In genomic region chr7:105556406-105556805, GRCm38 (mm10) we compare ENCODE assay signal across 21 mouse cellular contexts. TPM values are rescaled to one million over a fixed set of nuclear protein-coding genes. Genes with fewer than 3 reads are reported as not detected.
DNase-seq lines count a peak whose midpoint lies in the region; ATAC-seq lines count a peak whose summit lies in the region.
"Had no signal": no experiment of that assay in that cellular context is flagged by ENCODE, and none has a peak within 500 bp of the region (broad histone marks: within the 10 kb centered on the region; RNA-seq: fewer than 3 reads in every experiment).

No protein-coding gene starts in this region.

- 0 out of 2 replicates have a peak overlapping the region, but pooled peaks have one; percentile 86 for H3K9ac ChIP-seq in hindbrain, embryonic 13.5 days
- no peak overlapping the region for H3K9ac ChIP-seq in hindbrain, embryonic 16.5 days (ENCODE audit: low read depth, low read length)
- no peak overlapping the region for H3K9ac ChIP-seq in liver, embryonic 12.5 days
- H3K9ac ChIP-seq in liver, embryonic 11.5 days (ENCODE audit: low read depth, low read length), result no peak overlapping the region
- H3K9ac ChIP-seq: forebrain, postnatal 0 days; intestine, embryonic 15.5 days had no signal

- H3K9me3 ChIP-seq in hindbrain, embryonic 13.5 days, result no peaks in the 10 kb centered on the region
- no peaks in the 10 kb centered on the region for H3K9me3 ChIP-seq in hindbrain, embryonic 16.5 days (ENCODE audit: control insufficient read depth, low read length)
- no peaks in the 10 kb centered on the region for H3K9me3 ChIP-seq in liver, embryonic 12.5 days (replicated peaks)
- no peaks in the 10 kb centered on the region for H3K9me3 ChIP-seq in liver, embryonic 11.5 days (ENCODE audit: control insufficient read depth, low read length)
- H3K9me3 ChIP-seq: intestine, embryonic 15.5 days; limb, embryonic 13.5 days had no signal

- no peaks in the 10 kb centered on the region for H3K27me3 ChIP-seq in hindbrain, embryonic 13.5 days
- H3K27me3 ChIP-seq in hindbrain, embryonic 16.5 days (replicated peaks; ENCODE audit: control insufficient read depth, insufficient read depth, low read length), result no peaks in the 10 kb centered on the region
- H3K27me3 ChIP-seq in liver, embryonic 12.5 days (replicated peaks), result no peaks in the 10 kb centered on the region
- H3K27me3 ChIP-seq in liver, embryonic 11.5 days (replicated peaks; ENCODE audit: control insufficient read depth, insufficient read depth, low read length), result no peaks in the 10 kb centered on the region
- H3K27me3 ChIP-seq: intestine, embryonic 15.5 days; limb, embryonic 13.5 days had no signal

- DNase-seq in cerebellum, adult 11-12 months, result peak; percentile 46
- no peak for DNase-seq in cerebellum, adult 11 months
- no peak for DNase-seq in liver, embryonic 11.5 days (ENCODE audit: low spot score)
- DNase-seq in cerebellum, postnatal 14 days, result peak; percentile 34 to 48
- DNase-seq in spleen, adult 12 weeks (ENCODE audit: low spot score), result no peak
- DNase-seq: adrenal gland, adult 2 months; embryo, embryonic 11 days; forebrain, postnatal 0 days; gastrocnemius, postnatal 36 days; heart, postnatal 36 days; kidney, adult 9 months; kidney, postnatal 25 days; layer of hippocampus, adult 9-11 months; lung, postnatal 14 days; thymus, postnatal 36 days had no signal

- peak overlapping the region; percentile 81 for H3K4me2 ChIP-seq in hindbrain, embryonic 13.5 days
- H3K4me2 ChIP-seq in hindbrain, embryonic 16.5 days (ENCODE audit: low read length), result no peak overlapping the region
- H3K4me2 ChIP-seq in liver, embryonic 12.5 days, result peak overlapping the region; percentile 86; the same call in 1 of the 2 replicates
- no peak overlapping the region for H3K4me2 ChIP-seq in liver, embryonic 11.5 days
- H3K4me2 ChIP-seq: heart, embryonic 11.5 days; intestine, embryonic 15.5 days had no signal

- H3K4me3 ChIP-seq in hindbrain, embryonic 13.5 days, result no peak overlapping the region
- no peak overlapping the region for H3K4me3 ChIP-seq in hindbrain, embryonic 16.5 days (ENCODE audit: low read length)
- no peak overlapping the region for H3K4me3 ChIP-seq in liver, embryonic 12.5 days
- H3K4me3 ChIP-seq in liver, embryonic 11.5 days (ENCODE audit: low read depth, low read length), result no peak overlapping the region
- H3K4me3 ChIP-seq: intestine, embryonic 15.5 days; limb, embryonic 13.5 days had no signal

- H3K4me1 ChIP-seq in hindbrain, embryonic 13.5 days (replicated peaks), result peaks cover 30% of the 10 kb centered on the region
- H3K4me1 ChIP-seq in hindbrain, embryonic 16.5 days (ENCODE audit: control insufficient read depth, insufficient read depth, low read depth, low read length), result peaks cover 12% of the 10 kb centered on the region
- H3K4me1 ChIP-seq in liver, embryonic 12.5 days, result peaks cover 27% of the 10 kb centered on the region
- H3K4me1 ChIP-seq in liver, embryonic 11.5 days (replicated peaks; ENCODE audit: control insufficient read depth, insufficient read depth, low read length), result peaks cover 13% of the 10 kb centered on the region

- H3K27ac ChIP-seq in hindbrain, embryonic 13.5 days, result no peak overlapping the region
- no peak overlapping the region for H3K27ac ChIP-seq in hindbrain, embryonic 16.5 days (ENCODE audit: low read depth, low read length)
- H3K27ac ChIP-seq in liver, embryonic 12.5 days, result no peak overlapping the region
- no peak overlapping the region for H3K27ac ChIP-seq in liver, embryonic 11.5 days (ENCODE audit: low read depth, low read length)
- H3K27ac ChIP-seq: intestine, embryonic 15.5 days; limb, embryonic 13.5 days had no signal

- ATAC-seq in hindbrain, embryonic 13.5 days (ENCODE audit: low FRiP score), result no peak
- no peak for ATAC-seq in hindbrain, embryonic 16.5 days
- no peak for ATAC-seq in liver, embryonic 12.5 days
- no peak for ATAC-seq in liver, embryonic 11.5 days (replicated peaks; ENCODE audit: low FRiP score)
- ATAC-seq: forebrain, postnatal 0 days; intestine, embryonic 15.5 days had no signal

- H3K36me3 ChIP-seq in hindbrain, embryonic 13.5 days, result peaks cover 38% of the 10 kb centered on the region
- peaks cover 21% of the 10 kb centered on the region for H3K36me3 ChIP-seq in hindbrain, embryonic 16.5 days (ENCODE audit: control insufficient read depth, insufficient read depth, low read length)
- H3K36me3 ChIP-seq in liver, embryonic 12.5 days, result peaks cover 36% of the 10 kb centered on the region
- H3K36me3 ChIP-seq in liver, embryonic 11.5 days (ENCODE audit: control insufficient read depth, insufficient read depth, low read length), result peaks cover 6% of the 10 kb centered on the region; the same call in 1 of the 2 replicates

- 94% methylated on average over 8 of the region's 8 CpGs for WGBS in hindbrain, embryonic 13.5 days
- 90% methylated on average over 8 of the region's 8 CpGs for WGBS in hindbrain, embryonic 16.5 days
- 77% methylated on average over 8 of the region's 8 CpGs for WGBS in liver, embryonic 12.5 days (ENCODE audit: insufficient replicate concordance)
- WGBS in liver, embryonic 11.5 days, result 93% methylated on average over 8 of the region's 8 CpGs

RNA-seq across cellular contexts. Expression of gene Smpd1, which starts 2.2 kb away (rescaled TPM):
- 72.7 and 73.5 TPM in 2 replicates for polyA plus RNA-seq in hindbrain, embryonic 13.5 days (2015; fragmentation: Nextera tagmentation; extraction: Ambion mirVana)
- 110 and 111 TPM in 2 replicates for polyA plus RNA-seq in hindbrain, embryonic 16.5 days (2015; fragmentation: Nextera tagmentation; extraction: Ambion mirVana)
- polyA plus RNA-seq in liver, embryonic 12.5 days (2016; fragmentation: Nextera tagmentation; extraction: Ambion mirVana), result 27.6 and 28.7 TPM in 2 replicates
- polyA plus RNA-seq in liver, embryonic 11.5 days (2014; fragmentation: Nextera tagmentation; extraction: Ambion mirVana), result 33.6 and 40.8 TPM in 2 replicates

RNA-seq across cellular contexts. Expression of gene Apbb1, which starts 25.0 kb away (rescaled TPM):
- 242 and 246 TPM in 2 replicates for polyA plus RNA-seq in hindbrain, embryonic 13.5 days (2015; fragmentation: Nextera tagmentation; extraction: Ambion mirVana)
- polyA plus RNA-seq in hindbrain, embryonic 16.5 days (2015; fragmentation: Nextera tagmentation; extraction: Ambion mirVana), result 344 and 354 TPM in 2 replicates
- 6.3 and 6.7 TPM in 2 replicates for polyA plus RNA-seq in liver, embryonic 12.5 days (2016; fragmentation: Nextera tagmentation; extraction: Ambion mirVana)
- polyA plus RNA-seq in liver, embryonic 11.5 days (2014; fragmentation: Nextera tagmentation; extraction: Ambion mirVana), result 17.1 and 18.7 TPM in 2 replicates

RNA-seq across cellular contexts. Expression of gene Hpx, which starts 43.5 kb away (rescaled TPM):
- 0.23 and 0.32 TPM in 2 replicates for polyA plus RNA-seq in hindbrain, embryonic 13.5 days (2015; fragmentation: Nextera tagmentation; extraction: Ambion mirVana)
- 0.18 and 0.20 TPM in 2 replicates for polyA plus RNA-seq in hindbrain, embryonic 16.5 days (2015; fragmentation: Nextera tagmentation; extraction: Ambion mirVana)
- 81.9 and 84.3 TPM in 2 replicates for polyA plus RNA-seq in liver, embryonic 12.5 days (2016; fragmentation: Nextera tagmentation; extraction: Ambion mirVana)
- polyA plus RNA-seq in liver, embryonic 11.5 days (2014; fragmentation: Nextera tagmentation; extraction: Ambion mirVana), result 66.3 TPM in 2 replicates

Comparison
In these comparisons a context has a peak if more than half of its experiments do, and no peak if none do; other contexts are left out.
1. DNase-seq: peak in cerebellum, adult 11-12 months (single experiment) and cerebellum, postnatal 14 days (2 of 2); none in cerebellum, adult 11 months (single experiment), liver, embryonic 11.5 days (single experiment) and spleen, adult 12 weeks (single experiment).
2. H3K4me2 ChIP-seq: peak in hindbrain, embryonic 13.5 days (single experiment) and liver, embryonic 12.5 days (single experiment); none in hindbrain, embryonic 16.5 days (single experiment) and liver, embryonic 11.5 days (single experiment).
3. RNA of gene Apbb1, which starts 25.0 kb away (polyA plus RNA-seq): 344 to 354 TPM in hindbrain, embryonic 16.5 days and 242 to 246 TPM in hindbrain, embryonic 13.5 days; 17.1 to 18.7 TPM in liver, embryonic 11.5 days and 6.3 to 6.7 TPM in liver, embryonic 12.5 days; every median in the first group is over 10 times any median in the second.
4. RNA of gene Hpx, which starts 43.5 kb away (polyA plus RNA-seq): 81.9 to 84.3 TPM in liver, embryonic 12.5 days and 66.3 TPM in liver, embryonic 11.5 days; 0.23 to 0.32 TPM in hindbrain, embryonic 13.5 days and 0.18 to 0.20 TPM in hindbrain, embryonic 16.5 days; every median in the first group is over 10 times any median in the second.